Mouse (Mus musculus) hindbrain, embryonic 13.5 days (tissue): Measurements from ENCODE around the gene Mst1. TPM values are rescaled to one million over a fixed set of nuclear protein-coding genes. Genes with fewer than 3 reads are reported as not detected.

Experiments used
- ATAC-seq: fragments of 200-750 bp; cut with Nextera tagmentation; 2 replicates; pipeline ENCODE4 v1.8.0; 2017; ENCODE audit warnings: moderate TSS enrichment; ENCODE audit not compliant: low FRiP score
- H3K27ac ChIP-seq: fragments of 300-500 bp; sonication (generic); 2 replicates; pipeline ENCODE4 v1.5.1; 2015; ENCODE audit warnings: inconsistent platforms, mild to moderate bottlenecking, moderate library complexity
- H3K27me3 ChIP-seq: fragments of 300-500 bp; sonication (generic); 2 replicates; pipeline ENCODE4 v1.6.1; 2015; ENCODE audit warnings: mild to moderate bottlenecking, inconsistent platforms
- H3K36me3 ChIP-seq: fragments of 300-500 bp; sonication (generic); 2 replicates; pipeline ENCODE4 v1.6.1; 2015; ENCODE audit warnings: mild to moderate bottlenecking, inconsistent platforms
- H3K4me1 ChIP-seq: fragments of 300-500 bp; sonication (generic); replicated peaks from 2 replicates; pipeline ENCODE4 v1.6.1; 2015; ENCODE audit warnings: inconsistent platforms
- H3K4me2 ChIP-seq: fragments of 300-500 bp; sonication (generic); 2 replicates; pipeline ENCODE4 v1.6.1; 2015; ENCODE audit warnings: inconsistent platforms, mild to moderate bottlenecking, moderate library complexity
- H3K4me3 ChIP-seq: fragments of 300-500 bp; sonication (generic); 2 replicates; pipeline ENCODE4 v1.5.1; 2015; ENCODE audit warnings: mild to moderate bottlenecking, inconsistent platforms
- H3K9ac ChIP-seq: fragments of 300-500 bp; sonication (generic); 2 replicates; pipeline ENCODE4 v1.6.1; 2015; ENCODE audit warnings: mild to moderate bottlenecking, inconsistent platforms
- H3K9me3 ChIP-seq: fragments of 300-500 bp; sonication (generic); 2 replicates; pipeline ENCODE4 v1.6.1; 2016; ENCODE audit warnings: inconsistent platforms
- WGBS: fragments of 180-500 bp; shearing (Covaris S2); methylation state at CpG from one replicate; pipeline ENCODE4 v1.1.7; 2015; 5-methylcytosine and 5-hydroxymethylcytosine counted together
- microRNA-seq: library from miRNA; unstranded; fragments of <30 nt; microRNA quantifications from one replicate; pipeline ENCODE4, GENCODE M21; 2016
- polyA plus RNA-seq: library from polyadenylated mRNA; unstranded; fragments of >200 nt; fragmentation: Nextera tagmentation; extraction: Ambion mirVana; gene quantifications from 2 replicates; pipeline ENCODE4 v1.2.1, GENCODE M21; 2015

The Mst1 gene
- polyA plus RNA-seq, 1 experiment from 2014 or later: not detected

GRCm38 (mm10) chr9:108128248-108128647 is 48.0 kb downstream of the Mst1 start:
- ATAC-seq: no peak
- H3K4me3 ChIP-seq: no peak overlapping the region
- no peak overlapping the region for H3K4me2 ChIP-seq
- no peak overlapping the region for H3K27ac ChIP-seq
- H3K9me3 ChIP-seq: no peaks in the 10 kb centered on the region
- no peaks in the 10 kb centered on the region for H3K27me3 ChIP-seq
- no peaks in the 10 kb centered on the region for H3K4me1 ChIP-seq
- H3K36me3 ChIP-seq: peaks cover 42% of the 10 kb centered on the region
- WGBS: 88% methylated on average over 11 of the region's 11 CpGs
- no peak overlapping the region for H3K9ac ChIP-seq

GRCm38 (mm10) chr9:108129042-108129948 is 49.1 kb downstream of the Mst1 start:
- Histone ChIP-seq H3K9me3 (no peaks in the 10 kb centered on the region), H3K4me3 (no peak overlapping the region), H3K9ac (no peak overlapping the region), H3K27ac (no peak overlapping the region), H3K27me3 (no peaks in the 10 kb centered on the region), H3K36me3 (peaks cover 39% of the 10 kb centered on the region), H3K4me2 (no peak overlapping the region), H3K4me1 (no peaks in the 10 kb centered on the region)
- ATAC-seq: no peak
- WGBS: 85% methylated on average over 13 of the region's 13 CpGs

GRCm38 (mm10) chr9:108131502-108131901 is 51.3 kb downstream of the Mst1 start:
- no peaks in the 10 kb centered on the region for H3K27me3 ChIP-seq
- H3K4me1 ChIP-seq: no peaks in the 10 kb centered on the region
- ATAC-seq: no peak
- 90% methylated on average over 5 of the region's 5 CpGs for WGBS
- H3K4me3 ChIP-seq: no peak overlapping the region
- H3K4me2 ChIP-seq: no peak overlapping the region
- H3K9me3 ChIP-seq: no peaks in the 10 kb centered on the region
- no peak overlapping the region for H3K27ac ChIP-seq
- no peak overlapping the region for H3K9ac ChIP-seq
- peaks cover 22% of the 10 kb centered on the region for H3K36me3 ChIP-seq

GRCm38 (mm10) chr9:108132373-108132772 is 52.1 kb downstream of the Mst1 start:
- Histone ChIP-seq H3K36me3 (peaks cover 31% of the 10 kb centered on the region), H3K27me3 (no peaks in the 10 kb centered on the region), H3K9ac (no peak overlapping the region), H3K9me3 (no peaks in the 10 kb centered on the region), H3K27ac (no peak overlapping the region), H3K4me2 (no peak overlapping the region), H3K4me3 (no peak overlapping the region), H3K4me1 (no peaks in the 10 kb centered on the region)
- 98% methylated on average over 3 of the region's 3 CpGs for WGBS
- no peak for ATAC-seq

GRCm38 (mm10) chr9:108133478-108133877 is 53.2 kb downstream of the Mst1 start:
- H3K27me3 ChIP-seq: no peaks in the 10 kb centered on the region
- H3K4me1 ChIP-seq: no peaks in the 10 kb centered on the region
- no peak for ATAC-seq
- H3K27ac ChIP-seq: no peak overlapping the region
- H3K9me3 ChIP-seq: no peaks in the 10 kb centered on the region
- H3K36me3 ChIP-seq: peaks cover 40% of the 10 kb centered on the region
- WGBS: 78% methylated on average over 1 of the region's 1 CpGs
- H3K4me2 ChIP-seq: no peak overlapping the region
- H3K4me3 ChIP-seq: no peak overlapping the region
- no peak overlapping the region for H3K9ac ChIP-seq

Small RNA genes lying within 50 kb of the gene (microRNA-seq; reads per million reads assigned to microRNA genes)
- gene Gm47303 (not detected), gene Mir7088 (not detected)

Other genes with a start within 250 kb of the Mst1 start
- gene Rbm6, start 207.2 kb upstream of the Mst1 start, polyA plus RNA-seq: 121 and 122 TPM in 2 replicates
- 25.2 and 25.5 TPM in 2 replicates for gene Mon1a, start 192.3 kb upstream of the Mst1 start, polyA plus RNA-seq
- 1.8 and 2.1 TPM in 2 replicates for gene Mst1r, start 173.6 kb upstream of the Mst1 start, polyA plus RNA-seq
- not detected in 2 replicates for gene Actl11, start 152.0 kb upstream of the Mst1 start, polyA plus RNA-seq
- 12.4 and 13.3 TPM in 2 replicates for gene Camkv, start 144.8 kb upstream of the Mst1 start, polyA plus RNA-seq
- gene Traip, start 130.3 kb upstream of the Mst1 start, polyA plus RNA-seq: 7.7 and 9.5 TPM in 2 replicates
- 4.8 and 5.8 TPM in 2 replicates for gene Uba7, start 104.9 kb upstream of the Mst1 start, polyA plus RNA-seq
- 1.1 and 1.4 TPM in 2 replicates for gene Gm20661, start 97.4 kb upstream of the Mst1 start, polyA plus RNA-seq
- 20.2 and 21.3 TPM in 2 replicates for gene Inka1, start 94.6 kb upstream of the Mst1 start, polyA plus RNA-seq
- gene Cdhr4, start 87.9 kb upstream of the Mst1 start, polyA plus RNA-seq: 2.0 and 2.6 TPM in 2 replicates
- 0.60 and 0.79 TPM in 2 replicates for gene Gm20662, start 84.1 kb upstream of the Mst1 start, polyA plus RNA-seq
- gene Ip6k1, start 77.9 kb upstream of the Mst1 start, polyA plus RNA-seq: 103 and 107 TPM in 2 replicates
- 20.1 and 21.1 TPM in 2 replicates for gene Gmppb, start 31.2 kb upstream of the Mst1 start, polyA plus RNA-seq
- gene Amigo3, start 27.3 kb upstream of the Mst1 start, polyA plus RNA-seq: 3.1 and 3.4 TPM in 2 replicates
- gene Rnf123, start 2.9 kb downstream of the Mst1 start, polyA plus RNA-seq: 42.8 and 43.1 TPM in 2 replicates
- gene Apeh, start 14.2 kb downstream of the Mst1 start, polyA plus RNA-seq: 57.7 and 57.8 TPM in 2 replicates
- gene Bsn, start 109.9 kb downstream of the Mst1 start, polyA plus RNA-seq: 8.3 and 8.7 TPM in 2 replicates
- 55.5 and 60.4 TPM in 2 replicates for gene Dag1, start 183.5 kb downstream of the Mst1 start, polyA plus RNA-seq
- 135 and 143 TPM in 2 replicates for gene Nicn1, start 210.0 kb downstream of the Mst1 start, polyA plus RNA-seq
- gene Amt, start 216.4 kb downstream of the Mst1 start, polyA plus RNA-seq: 32.1 and 33.3 TPM in 2 replicates
- 279 and 287 TPM in 2 replicates for gene Rhoa, start 225.7 kb downstream of the Mst1 start, polyA plus RNA-seq
- 55.0 and 63.3 TPM in 2 replicates for gene Tcta, start 225.7 kb downstream of the Mst1 start, polyA plus RNA-seq